Mouse (Mus musculus) heart, embryonic 11.5 days (tissue): Measurements from ENCODE around the gene Igfbp1. TPM values are rescaled to one million over a fixed set of nuclear protein-coding genes. Genes with fewer than 3 reads are reported as not detected.
A peak's percentile ranks its signal among the peaks of the same experiment; 100 is the strongest.

Source experiments
- ATAC-seq: fragments of 200-750 bp; cut with Nextera tagmentation; replicated peaks from 2 replicates; pipeline ENCODE4 v1.8.0; 2017; ENCODE audit warnings: moderate library complexity; ENCODE audit not compliant: insufficient number of reproducible peaks, low FRiP score, low TSS enrichment
- H3K27ac ChIP-seq: fragments of 300-500 bp; sonication (generic); 2 replicates; pipeline ENCODE4 v1.5.1; 2014; ENCODE audit warnings: mild to moderate bottlenecking, low read depth, low read length
- H3K27me3 ChIP-seq: fragments of 300-500 bp; sonication (generic); 2 replicates; pipeline ENCODE4 v1.6.1; 2014; ENCODE audit warnings: mild to moderate bottlenecking, low read length, mixed read lengths; ENCODE audit not compliant: control insufficient read depth, insufficient read depth
- H3K36me3 ChIP-seq: fragments of 300-500 bp; sonication (generic); 2 replicates; pipeline ENCODE4 v1.6.1; 2014; ENCODE audit warnings: mild to moderate bottlenecking, low read length, moderate library complexity, mixed read lengths; ENCODE audit not compliant: control insufficient read depth, insufficient read depth
- H3K4me1 ChIP-seq: fragments of 300-500 bp; sonication (generic); 2 replicates; pipeline ENCODE4 v1.6.1; 2014; ENCODE audit warnings: low read length; ENCODE audit not compliant: control insufficient read depth, insufficient read depth
- H3K4me2 ChIP-seq: fragments of 300-500 bp; sonication (generic); 2 replicates; pipeline ENCODE4 v1.6.1; 2014; ENCODE audit warnings: mild to moderate bottlenecking, moderate library complexity
- H3K4me3 ChIP-seq: fragments of 300-500 bp; sonication (generic); 2 replicates; pipeline ENCODE4 v1.5.1; 2014; ENCODE audit warnings: low read depth, low read length
- H3K9ac ChIP-seq: fragments of 300-500 bp; sonication (generic); 2 replicates; pipeline ENCODE4 v1.6.1; 2014; ENCODE audit warnings: mild to moderate bottlenecking, low read depth, low read length, moderate library complexity
- H3K9me3 ChIP-seq: fragments of 300-500 bp; sonication (generic); replicated peaks from 2 replicates; pipeline ENCODE4 v1.6.1; 2016; ENCODE audit warnings: low read length; ENCODE audit not compliant: control insufficient read depth
- WGBS: fragments of 180-500 bp; shearing (Covaris S2); extraction: QIAGEN DNeasy Blood & Tissue Kit; methylation state at CpG from one replicate; pipeline ENCODE4 v1.1.7; 2014; ENCODE audit not compliant: insufficient replicate concordance; 5-methylcytosine and 5-hydroxymethylcytosine counted together
- polyA plus RNA-seq: library from polyadenylated mRNA; unstranded; fragments of >200 nt; fragmentation: Nextera tagmentation; extraction: Ambion mirVana; gene quantifications from 2 replicates; pipeline ENCODE4 v1.2.1, GENCODE M21; 2014

Igfbp1 gene
- polyA plus RNA-seq, 1 experiment from 2014 or later: 0.27 TPM

DNA sequence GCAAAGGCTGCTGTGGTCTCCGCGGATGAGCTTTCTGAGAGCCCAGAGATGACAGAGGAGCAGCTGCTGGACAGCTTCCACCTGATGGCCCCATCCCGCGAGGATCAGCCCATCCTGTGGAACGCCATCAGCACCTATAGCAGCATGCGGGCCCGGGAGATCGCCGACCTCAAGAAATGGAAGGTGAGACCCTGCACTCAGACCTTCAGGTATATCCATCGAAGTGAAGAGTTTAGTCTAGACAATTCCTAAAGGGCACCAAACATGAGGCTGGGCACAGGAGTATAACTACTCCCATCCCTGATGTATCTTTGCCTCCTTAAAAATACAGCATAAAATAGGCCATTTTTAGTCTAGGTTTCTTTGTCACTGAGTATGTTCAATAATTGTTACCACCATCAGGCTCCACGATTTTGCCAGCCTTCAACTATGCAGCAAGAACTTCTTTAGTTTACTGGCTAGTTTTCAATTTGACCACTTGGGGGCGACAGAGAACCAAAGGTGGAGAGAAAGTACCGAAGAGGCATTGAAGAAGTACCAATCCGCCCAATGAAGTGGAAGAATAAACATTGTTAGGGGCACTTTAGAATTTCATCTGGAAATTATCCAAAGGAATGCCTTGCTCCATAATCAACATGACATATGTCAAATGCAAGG, 2.3 kb downstream of the Igfbp1 start:
- H3K27ac ChIP-seq: no peak overlapping the region
- no peaks in the 10 kb centered on the region for H3K4me1 ChIP-seq
- no peak overlapping the region for H3K4me3 ChIP-seq
- H3K27me3 ChIP-seq: no peaks in the 10 kb centered on the region
- no peaks in the 10 kb centered on the region for H3K9me3 ChIP-seq
- H3K4me2 ChIP-seq: no peak overlapping the region
- WGBS: 48% methylated on average over 14 of the region's 14 CpGs
- no peak overlapping the region for H3K9ac ChIP-seq
- no peaks in the 10 kb centered on the region for H3K36me3 ChIP-seq
- no peak for ATAC-seq

- Histone ChIP-seq H3K36me3 (no peaks in the 10 kb centered on the region), H3K4me2 (no peak overlapping the region), H3K27ac (no peak overlapping the region), H3K4me1 (no peaks in the 10 kb centered on the region), H3K9me3 (no peaks in the 10 kb centered on the region), H3K4me3 (no peak overlapping the region), H3K9ac (no peak overlapping the region), H3K27me3 (no peaks in the 10 kb centered on the region)
- ATAC-seq: no peak
- 75% methylated on average over 9 of the region's 9 CpGs for WGBS
Observed at GRCm38 (mm10) chr11:7200393-7200783, 2.8 kb downstream of the Igfbp1 start.

GRCm38 (mm10) chr11:7202206-7202605, 4.6 kb downstream of the Igfbp1 start:
- 68% methylated on average over 7 of the region's 7 CpGs for WGBS
- ATAC-seq: no peak
- no peaks in the 10 kb centered on the region for H3K36me3 ChIP-seq

GRCm38 (mm10) chr11:7203846-7204245, 6.3 kb downstream of the Igfbp1 start:
- Histone ChIP-seq H3K9me3 (no peaks in the 10 kb centered on the region), H3K9ac (no peak overlapping the region), H3K36me3 (no peaks in the 10 kb centered on the region), H3K27me3 (no peaks in the 10 kb centered on the region), H3K4me3 (no peak overlapping the region), H3K27ac (no peak overlapping the region), H3K4me1 (no peaks in the 10 kb centered on the region), H3K4me2 (no peak overlapping the region)
- WGBS: 83% methylated on average over 9 of the region's 9 CpGs
- no peak for ATAC-seq

More at GRCm38 (mm10) chr11:7202206-7202605, 4.6 kb downstream of the Igfbp1 start:
- Histone ChIP-seq H3K9ac (no peak overlapping the region), H3K27me3 (no peaks in the 10 kb centered on the region), H3K4me2 (no peak overlapping the region), H3K9me3 (no peaks in the 10 kb centered on the region), H3K27ac (no peak overlapping the region), H3K4me1 (no peaks in the 10 kb centered on the region), H3K4me3 (no peak overlapping the region)

DNA sequence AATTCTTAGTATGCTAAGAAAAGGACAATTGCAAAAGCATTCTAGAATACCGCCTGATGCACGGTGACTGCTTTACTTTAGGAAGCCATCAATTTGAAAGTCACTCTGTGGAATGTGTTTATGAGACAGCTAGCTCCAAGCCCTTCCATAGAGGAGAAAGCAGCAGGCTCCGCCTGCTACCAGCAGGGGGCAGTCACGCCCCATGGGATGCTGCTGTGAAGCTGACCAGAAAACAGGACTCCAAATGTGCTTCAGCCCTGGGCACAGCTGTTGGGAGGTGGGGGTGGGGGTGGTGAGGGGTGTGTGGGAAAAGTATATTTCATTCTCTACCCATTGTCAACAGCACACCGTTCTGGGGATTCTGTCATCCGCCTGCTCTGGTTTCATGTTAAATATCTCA, 12.8 kb downstream of the Igfbp1 start:
- Histone ChIP-seq H3K4me1 (peaks cover 7% of the 10 kb centered on the region), H3K4me3 (no peak overlapping the region), H3K4me2 (no peak overlapping the region), H3K27ac (no peak overlapping the region), H3K9ac (no peak overlapping the region), H3K27me3 (peaks cover 30% of the 10 kb centered on the region), H3K9me3 (no peaks in the 10 kb centered on the region), H3K36me3 (no peaks in the 10 kb centered on the region)
- ATAC-seq: no peak
- WGBS: 19% methylated on average over 6 of the region's 6 CpGs

DNA sequence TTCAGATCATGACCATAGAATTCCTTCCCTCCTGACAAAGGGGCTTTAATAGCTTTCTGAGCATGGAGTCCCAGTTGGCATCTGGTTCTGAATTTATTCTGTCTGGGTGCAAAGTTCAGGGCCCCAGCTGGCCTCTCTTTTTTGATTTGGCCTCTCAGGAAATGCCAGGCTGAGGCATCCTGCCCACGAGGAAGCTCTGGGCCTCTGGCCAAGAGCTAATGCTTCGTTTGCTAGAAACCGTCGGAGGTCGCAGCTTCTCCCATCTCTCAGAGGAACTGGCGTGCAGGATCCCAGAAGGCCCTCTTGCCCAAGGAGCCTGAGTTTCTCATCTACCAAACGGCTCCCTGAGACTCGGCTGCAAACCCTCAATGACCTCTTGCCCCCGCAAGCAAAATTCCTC, 13.6 kb downstream of the Igfbp1 start:
- peaks cover 30% of the 10 kb centered on the region for H3K27me3 ChIP-seq
- no peaks in the 10 kb centered on the region for H3K9me3 ChIP-seq
- H3K9ac ChIP-seq: no peak overlapping the region
- peaks cover 7% of the 10 kb centered on the region for H3K4me1 ChIP-seq
- H3K36me3 ChIP-seq: no peaks in the 10 kb centered on the region
- no peak overlapping the region for H3K27ac ChIP-seq
- H3K4me3 ChIP-seq: no peak overlapping the region
- no peak for ATAC-seq
- 27% methylated on average over 9 of the region's 9 CpGs for WGBS
- no peak overlapping the region for H3K4me2 ChIP-seq

GRCm38 (mm10) chr11:7212126-7212798, 14.7 kb downstream of the Igfbp1 start:
- peaks cover 7% of the 10 kb centered on the region for H3K4me1 ChIP-seq
- no peak for ATAC-seq
- peak overlapping the region; percentile 65 for H3K4me3 ChIP-seq
- no peak overlapping the region for H3K9ac ChIP-seq
- peaks cover 30% of the 10 kb centered on the region for H3K27me3 ChIP-seq
- no peaks in the 10 kb centered on the region for H3K9me3 ChIP-seq
- H3K4me2 ChIP-seq: peak overlapping the region; percentile 96
- H3K27ac ChIP-seq: no peak overlapping the region
- no peaks in the 10 kb centered on the region for H3K36me3 ChIP-seq
- 15% methylated on average over 17 of the region's 17 CpGs for WGBS

GRCm38 (mm10) chr11:7213161-7213500, 15.5 kb downstream of the Igfbp1 start:
- no peaks in the 10 kb centered on the region for H3K36me3 ChIP-seq
- H3K27ac ChIP-seq: no peak overlapping the region
- H3K4me3 ChIP-seq: peak overlapping the region; percentile 65
- H3K4me2 ChIP-seq: peak overlapping the region; percentile 96
- H3K9me3 ChIP-seq: no peaks in the 10 kb centered on the region
- no peak for ATAC-seq
- peak overlapping the region; percentile 54 for H3K9ac ChIP-seq
- H3K27me3 ChIP-seq: peaks cover 30% of the 10 kb centered on the region
- H3K4me1 ChIP-seq: peaks cover 7% of the 10 kb centered on the region
- 2% methylated on average over 19 of the region's 19 CpGs for WGBS
